Mouse (Mus musculus) embryonic fibroblast, embryonic 13.5 days (primary cell): ENCODE results near the gene Hoxd3.

Experiments
- CTCF ChIP-seq: IDR thresholded peaks from 2 replicates; pipeline ENCODE4 v1.5.1; 2011; ENCODE audit warnings: mild to moderate bottlenecking, control low read depth, low read length, moderate library complexity, borderline replicate concordance; ENCODE audit not compliant: insufficient read depth
- POLR2A ChIP-seq: IDR thresholded peaks from 2 replicates; pipeline ENCODE4 v1.6.1; 2011; ENCODE audit warnings: low read depth, mild to moderate bottlenecking, control low read depth, low read length, moderate library complexity

DNA sequence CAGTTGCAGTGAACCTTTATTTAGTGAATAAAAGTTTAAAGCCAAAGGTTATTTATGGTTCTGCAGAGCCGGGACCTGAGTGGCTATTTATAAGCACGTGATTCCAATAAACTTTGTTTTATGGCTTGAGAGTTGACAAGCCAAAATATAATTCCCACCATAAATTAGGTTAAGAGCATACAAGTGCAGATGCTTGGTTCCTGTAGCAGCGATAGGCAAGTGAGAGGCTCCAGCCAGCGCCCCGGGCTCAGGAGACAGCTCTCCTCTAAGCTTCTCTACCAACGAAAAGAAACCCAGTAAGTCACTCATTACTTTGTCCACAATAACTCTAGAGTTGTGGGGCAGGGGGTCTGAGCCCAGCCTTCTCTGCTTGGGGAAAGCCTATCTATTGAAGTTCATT, 10.2 kb downstream of the Hoxd3 start:
- no peak for TF ChIP-seq CTCF
- no peak for TF ChIP-seq POLR2A
